Mouse (Mus musculus): Measurements from ENCODE around the gene Ppp6r3. TPM values are rescaled to one million over a fixed set of nuclear protein-coding genes. Genes with fewer than 3 reads are reported as not detected.
A peak's percentile ranks its signal among the peaks of the same experiment; 100 is the strongest.
"Not testable (repeated sequence)": the region's sequence is repeated elsewhere in the genome, so short reads cannot be mapped to it uniquely, and the experiment has no call there.

Gene Ppp6r3
- polyA plus RNA-seq, 1 experiment, result 171 TPM

DNA sequence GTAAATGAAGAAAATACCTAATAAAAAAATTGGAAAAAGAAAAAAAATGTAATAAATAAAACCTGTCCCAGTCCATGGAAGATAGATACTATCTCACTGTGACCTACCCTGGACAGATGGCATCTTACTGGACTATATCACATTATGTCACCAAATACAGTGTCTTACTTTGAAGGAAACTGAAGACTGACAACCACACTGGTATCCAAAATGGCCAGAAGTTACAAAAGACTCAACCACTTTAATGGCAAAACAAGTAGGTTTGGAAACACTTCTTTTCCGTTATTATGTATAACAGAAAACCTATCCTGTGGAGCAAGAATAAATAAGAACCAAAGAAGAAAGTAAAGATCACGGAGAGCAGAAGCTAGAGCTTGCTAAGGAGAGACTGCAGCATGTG lies 35.3 kb downstream of the Ppp6r3 start:
- H3K4me3 ChIP-seq (ENCODE audit: low read depth, low read length), result no peak overlapping the region
- no peaks in the 10 kb centered on the region for H3K27me3 ChIP-seq (ENCODE audit: control insufficient read depth, insufficient read depth, low read length, poor library complexity, severe bottlenecking)
- no peak for TF ChIP-seq CTCF (IDR thresholded peaks at IDR 0.05; ENCODE audit: low read depth, low read length)
- no peak for TF ChIP-seq EP300 (IDR thresholded peaks at IDR 0.05; ENCODE audit: insufficient read depth, low read depth, low read length)
- no peak for TF ChIP-seq POLR2A (IDR thresholded peaks at IDR 0.05; ENCODE audit: insufficient read depth, low read length)
- peaks cover 9% of the 10 kb centered on the region for H3K36me3 ChIP-seq (ENCODE audit: control insufficient read depth, insufficient read depth, low read length, poor library complexity, severe bottlenecking)
- H3K27ac ChIP-seq (ENCODE audit: insufficient read depth, low read length), result no peak overlapping the region
- H3K9me3 ChIP-seq (replicated peaks; ENCODE audit: control insufficient read depth, insufficient read depth, low read length, poor library complexity, severe bottlenecking), result no peaks in the 10 kb centered on the region
- H3K4me1 ChIP-seq (ENCODE audit: control insufficient read depth, insufficient read depth, low read length), result peaks cover 2% of the 10 kb centered on the region
- no peak overlapping the region for H3K9ac ChIP-seq (ENCODE audit: low read depth, poor library complexity, severe bottlenecking)

DNA sequence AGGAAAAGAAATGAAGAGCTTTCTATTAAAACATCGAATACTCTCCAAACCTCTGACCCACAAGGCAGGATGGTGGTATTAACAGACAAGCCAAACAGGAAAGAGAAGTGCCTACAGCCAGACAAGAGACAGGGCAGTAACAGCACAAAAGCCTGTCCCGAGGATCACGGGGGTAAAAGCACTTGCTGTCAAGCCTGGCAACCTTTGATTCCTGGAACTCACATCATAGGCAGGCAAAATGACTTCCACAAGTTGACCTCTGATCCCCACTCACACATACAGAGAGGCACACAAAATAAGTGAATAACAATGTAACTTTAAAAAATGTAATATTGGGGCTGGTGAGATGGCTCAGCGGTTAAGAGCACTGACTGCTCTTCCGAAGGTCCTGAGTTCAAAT lies 36.1 kb downstream of the Ppp6r3 start:
- Histone ChIP-seq H3K4me3 (ENCODE audit: low read depth, low read length) (no peak overlapping the region), H3K9me3 (replicated peaks; ENCODE audit: control insufficient read depth, insufficient read depth, low read length, poor library complexity, severe bottlenecking) (no peaks in the 10 kb centered on the region), H3K27ac (ENCODE audit: insufficient read depth, low read length) (no peak overlapping the region), H3K27me3 (ENCODE audit: control insufficient read depth, insufficient read depth, low read length, poor library complexity, severe bottlenecking) (no peaks in the 10 kb centered on the region), H3K9ac (ENCODE audit: low read depth, poor library complexity, severe bottlenecking) (no peak overlapping the region), H3K36me3 (ENCODE audit: control insufficient read depth, insufficient read depth, low read length, poor library complexity, severe bottlenecking) (peaks cover 9% of the 10 kb centered on the region), H3K4me1 (ENCODE audit: control insufficient read depth, insufficient read depth, low read length) (peaks cover 2% of the 10 kb centered on the region)
- TF ChIP-seq POLR2A (IDR thresholded peaks at IDR 0.05; ENCODE audit: insufficient read depth, low read length) (no peak), EP300 (IDR thresholded peaks at IDR 0.05; ENCODE audit: insufficient read depth, low read depth, low read length) (no peak), CTCF (IDR thresholded peaks at IDR 0.05; ENCODE audit: low read depth, low read length) (no peak)

DNA sequence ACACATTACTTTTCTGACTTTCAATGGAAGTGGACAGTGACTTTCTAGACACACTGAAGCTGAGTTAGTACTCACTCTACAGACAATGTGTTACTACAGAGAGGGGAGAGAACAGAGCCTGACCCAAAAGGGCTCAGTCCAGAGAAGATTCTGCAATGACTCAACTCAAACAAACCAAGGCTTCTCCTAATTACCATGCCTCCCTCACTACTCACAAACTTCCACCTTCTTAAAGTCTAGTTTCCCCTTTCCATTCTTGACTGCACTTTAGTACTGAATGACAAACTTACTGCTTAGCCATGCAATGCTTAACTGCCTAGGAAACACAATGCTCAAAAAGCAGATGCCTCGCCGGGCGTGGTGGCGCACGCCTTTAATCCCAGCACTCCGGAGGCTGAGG lies 37.9 kb downstream of the Ppp6r3 start:
- H3K36me3 ChIP-seq (ENCODE audit: control insufficient read depth, insufficient read depth, low read length, poor library complexity, severe bottlenecking), result peaks cover 4% of the 10 kb centered on the region; the same call in 1 of the 2 replicates
- H3K9me3 ChIP-seq (replicated peaks; ENCODE audit: control insufficient read depth, insufficient read depth, low read length, poor library complexity, severe bottlenecking), result no peaks in the 10 kb centered on the region
- peak overlapping the region; percentile 77 for H3K27ac ChIP-seq (ENCODE audit: insufficient read depth, low read length)
- no peaks in the 10 kb centered on the region for H3K27me3 ChIP-seq (ENCODE audit: control insufficient read depth, insufficient read depth, low read length, poor library complexity, severe bottlenecking)
- no peak overlapping the region for H3K4me3 ChIP-seq (ENCODE audit: low read depth, low read length)
- peaks cover 3% of the 10 kb centered on the region for H3K4me1 ChIP-seq (ENCODE audit: control insufficient read depth, insufficient read depth, low read length)
- no peak overlapping the region for H3K9ac ChIP-seq (ENCODE audit: low read depth, poor library complexity, severe bottlenecking)
- TF ChIP-seq POLR2A (IDR thresholded peaks at IDR 0.05; ENCODE audit: insufficient read depth, low read length) (no peak), EP300 (IDR thresholded peaks at IDR 0.05; ENCODE audit: insufficient read depth, low read depth, low read length) (no peak), CTCF (IDR thresholded peaks at IDR 0.05; ENCODE audit: low read depth, low read length) (no peak)

DNA sequence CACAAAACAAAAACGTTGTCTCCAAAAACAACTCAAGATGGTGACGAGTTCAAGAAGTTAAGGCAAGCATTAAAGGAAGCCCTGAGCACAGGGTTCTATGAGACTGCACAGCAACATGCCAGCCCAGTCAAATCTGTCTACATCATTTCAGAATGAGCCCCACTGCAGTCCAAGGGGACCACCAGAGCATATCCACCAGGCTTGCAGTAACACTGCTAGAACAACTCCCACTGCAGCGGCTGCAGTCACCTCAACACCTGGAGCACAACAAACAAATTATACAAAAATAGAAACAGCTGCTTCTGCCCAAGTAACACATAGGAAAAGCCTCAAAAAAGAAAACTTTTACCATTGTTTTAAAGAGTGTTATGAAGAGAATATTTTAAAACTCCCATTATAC lies 40.6 kb downstream of the Ppp6r3 start:
- H3K4me3 ChIP-seq (ENCODE audit: low read depth, low read length), result no peak overlapping the region
- H3K9ac ChIP-seq (ENCODE audit: low read depth, poor library complexity, severe bottlenecking), result peak overlapping the region; percentile 66; the same call in 1 of the 2 replicates
- no peaks in the 10 kb centered on the region for H3K9me3 ChIP-seq (replicated peaks; ENCODE audit: control insufficient read depth, insufficient read depth, low read length, poor library complexity, severe bottlenecking)
- TF ChIP-seq CTCF (IDR thresholded peaks at IDR 0.05; ENCODE audit: low read depth, low read length) (no peak), EP300 (IDR thresholded peaks at IDR 0.05; ENCODE audit: insufficient read depth, low read depth, low read length) (no peak), POLR2A (IDR thresholded peaks at IDR 0.05; ENCODE audit: insufficient read depth, low read length) (no peak)
- no peaks in the 10 kb centered on the region for H3K27me3 ChIP-seq (ENCODE audit: control insufficient read depth, insufficient read depth, low read length, poor library complexity, severe bottlenecking)
- peak overlapping the region; percentile 91 for H3K27ac ChIP-seq (ENCODE audit: insufficient read depth, low read length)
- peaks cover 4% of the 10 kb centered on the region for H3K4me1 ChIP-seq (ENCODE audit: control insufficient read depth, insufficient read depth, low read length)
- 0 out of 2 replicates have a peak, but pooled peaks cover 4% of the 10 kb centered on the region for H3K36me3 ChIP-seq (ENCODE audit: control insufficient read depth, insufficient read depth, low read length, poor library complexity, severe bottlenecking)

DNA sequence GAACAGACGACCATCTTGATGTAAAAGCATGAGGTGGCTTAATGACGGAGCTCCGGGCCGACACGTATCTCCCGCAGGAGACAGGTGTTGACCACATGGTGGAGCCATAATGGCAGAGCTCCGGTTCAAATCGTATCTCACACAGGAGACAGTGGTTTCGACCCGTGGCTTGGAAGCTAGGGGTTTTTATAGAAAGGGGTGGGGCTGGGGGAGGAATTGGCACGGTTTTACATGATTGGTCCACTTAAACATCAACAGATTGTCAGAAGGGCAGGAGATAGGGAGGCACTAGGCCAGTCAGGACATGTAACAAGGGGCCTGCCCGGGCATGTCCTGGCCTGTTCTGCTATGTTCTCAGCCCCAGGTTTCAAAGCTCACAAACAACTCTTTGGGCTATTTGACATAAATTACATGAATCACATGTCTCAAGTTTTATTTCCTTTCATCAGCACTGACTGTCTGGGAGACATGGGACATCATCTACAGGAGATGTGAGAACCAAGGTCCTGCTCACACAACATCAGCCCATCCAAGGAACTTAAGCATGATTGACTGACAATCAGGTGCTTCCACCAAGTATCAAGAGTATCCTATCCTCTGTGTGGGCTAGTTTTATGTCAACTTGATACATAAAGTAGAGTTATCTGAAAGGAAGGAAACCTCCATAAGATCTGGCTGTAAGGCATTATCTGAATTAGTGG lies 42.1 kb downstream of the Ppp6r3 start:
- Histone ChIP-seq H3K9ac (ENCODE audit: low read depth, poor library complexity, severe bottlenecking) (peak overlapping the region; percentile 66), H3K4me3 (ENCODE audit: low read depth, low read length) (peak overlapping the region; percentile 68)

DNA sequence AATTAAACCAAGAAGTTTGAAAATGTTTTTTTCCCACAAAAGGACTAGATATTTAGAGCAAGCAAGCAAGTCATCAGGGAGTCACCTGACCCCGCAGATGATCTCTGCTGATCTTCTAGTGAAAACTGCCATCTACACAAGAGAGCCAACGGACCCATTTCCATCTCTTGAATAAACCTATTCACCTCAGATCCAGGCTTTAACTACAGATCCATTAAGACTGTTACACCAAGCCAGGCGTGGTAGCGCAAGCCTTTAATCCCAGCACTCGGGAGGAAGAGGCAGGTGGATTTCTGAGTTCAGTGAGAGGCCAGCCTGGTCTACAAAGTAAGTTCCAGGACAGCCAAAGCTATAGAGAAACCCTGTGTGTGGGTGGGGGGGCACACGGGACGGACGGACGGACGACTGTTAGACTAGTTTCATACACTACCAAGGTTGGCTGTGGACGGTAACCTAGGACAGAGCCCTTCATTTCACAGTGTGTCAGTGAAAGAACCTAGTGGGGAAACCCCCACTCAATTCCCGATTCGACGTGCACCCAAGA lies 42.8 kb downstream of the Ppp6r3 start:
- H3K27ac ChIP-seq (ENCODE audit: insufficient read depth, low read length), result peak overlapping the region; percentile 93
- no peaks in the 10 kb centered on the region for H3K9me3 ChIP-seq (replicated peaks; ENCODE audit: control insufficient read depth, insufficient read depth, low read length, poor library complexity, severe bottlenecking)
- TF ChIP-seq CTCF (IDR thresholded peaks at IDR 0.05; ENCODE audit: low read depth, low read length) (no peak), EP300 (IDR thresholded peaks at IDR 0.05; ENCODE audit: insufficient read depth, low read depth, low read length) (peak; percentile 17; the same call in 1 of the 2 replicates), POLR2A (IDR thresholded peaks at IDR 0.05; ENCODE audit: insufficient read depth, low read length) (no peak)
- 0 out of 2 replicates have a peak, but pooled peaks cover 4% of the 10 kb centered on the region for H3K36me3 ChIP-seq (ENCODE audit: control insufficient read depth, insufficient read depth, low read length, poor library complexity, severe bottlenecking)
- peak overlapping the region; percentile 66 for H3K9ac ChIP-seq (ENCODE audit: low read depth, poor library complexity, severe bottlenecking)
- no peaks in the 10 kb centered on the region for H3K27me3 ChIP-seq (ENCODE audit: control insufficient read depth, insufficient read depth, low read length, poor library complexity, severe bottlenecking)
- peak overlapping the region; percentile 68 for H3K4me3 ChIP-seq (ENCODE audit: low read depth, low read length)
- peaks cover 6% of the 10 kb centered on the region for H3K4me1 ChIP-seq (ENCODE audit: control insufficient read depth, insufficient read depth, low read length)

More for the DNA sequence above, 42.1 kb downstream of the Ppp6r3 start:
- peak overlapping the region; percentile 95 for H3K27ac ChIP-seq (ENCODE audit: insufficient read depth, low read length)
- TF ChIP-seq EP300 (IDR thresholded peaks at IDR 0.05; ENCODE audit: insufficient read depth, low read depth, low read length), result peak; percentile 74; the same call in 1 of the 2 replicates
- peak; percentile 21 for TF ChIP-seq POLR2A (IDR thresholded peaks at IDR 0.05; ENCODE audit: insufficient read depth, low read length)
- TF ChIP-seq CTCF (IDR thresholded peaks at IDR 0.05; ENCODE audit: low read depth, low read length), result peak; percentile 10
- not testable (repeated sequence) for H3K4me1 ChIP-seq (ENCODE audit: control insufficient read depth, insufficient read depth, low read length); H3K9me3 ChIP-seq (replicated peaks; ENCODE audit: control insufficient read depth, insufficient read depth, low read length, poor library complexity, severe bottlenecking); H3K27me3 ChIP-seq (ENCODE audit: control insufficient read depth, insufficient read depth, low read length, poor library complexity, severe bottlenecking); H3K36me3 ChIP-seq (ENCODE audit: control insufficient read depth, insufficient read depth, low read length, poor library complexity, severe bottlenecking)

Measured in ES-Bruce4 (cell line).